Mouse (Mus musculus) heart, embryonic 12.5 days (tissue): ENCODE data around the gene Dicer1. TPM values are rescaled to one million over a fixed set of nuclear protein-coding genes. Genes with fewer than 3 reads are reported as not detected.

ENCODE experiments used
- ATAC-seq: fragments of 200-750 bp; cut with Nextera tagmentation; 2 replicates; pipeline ENCODE4 v1.8.0; 2017; ENCODE audit warnings: moderate TSS enrichment, moderate library complexity; ENCODE audit not compliant: insufficient number of reproducible peaks, low FRiP score
- H3K27ac ChIP-seq: fragments of 300-500 bp; sonication (generic); 2 replicates; pipeline ENCODE4 v1.5.1; 2016; ENCODE audit warnings: mild to moderate bottlenecking, moderate library complexity; ENCODE audit not compliant: poor library complexity, severe bottlenecking
- H3K27me3 ChIP-seq: fragments of 300-500 bp; sonication (generic); replicated peaks from 2 replicates; pipeline ENCODE4 v1.6.1; 2016; ENCODE audit warnings: mild to moderate bottlenecking, moderate library complexity
- H3K36me3 ChIP-seq: fragments of 300-500 bp; sonication (generic); 2 replicates; pipeline ENCODE4 v1.6.1; 2016; ENCODE audit warnings: mild to moderate bottlenecking, moderate library complexity
- H3K4me1 ChIP-seq: fragments of 300-500 bp; sonication (generic); replicated peaks from 2 replicates; pipeline ENCODE4 v1.6.1; 2016; ENCODE audit warnings: mild to moderate bottlenecking
- H3K4me2 ChIP-seq: fragments of 300-500 bp; sonication (generic); 2 replicates; pipeline ENCODE4 v1.6.1; 2016; ENCODE audit warnings: mild to moderate bottlenecking, moderate library complexity
- H3K4me3 ChIP-seq: fragments of 300-500 bp; sonication (generic); 2 replicates; pipeline ENCODE4 v1.5.1; 2016; ENCODE audit warnings: mild to moderate bottlenecking
- H3K9ac ChIP-seq: fragments of 300-500 bp; sonication (generic); 2 replicates; pipeline ENCODE4 v1.6.1; 2016; ENCODE audit warnings: mild to moderate bottlenecking, moderate library complexity
- H3K9me3 ChIP-seq: fragments of 300-500 bp; sonication (generic); replicated peaks from 2 replicates; pipeline ENCODE4 v1.6.1; 2016; ENCODE audit warnings: mild to moderate bottlenecking, moderate library complexity
- WGBS: fragments of 180-500 bp; shearing (Covaris S2); methylation state at CpG from one replicate; pipeline ENCODE4 v1.1.7; 2016; 5-methylcytosine and 5-hydroxymethylcytosine counted together
- polyA plus RNA-seq: library from polyadenylated mRNA; unstranded; fragments of >200 nt; fragmentation: Nextera tagmentation; extraction: Ambion mirVana; gene quantifications from 2 replicates; pipeline ENCODE4 v1.2.1, GENCODE M21; 2016

Dicer1 gene
- polyA plus RNA-seq, 1 experiment from 2014 or later: 41.6 TPM

GRCm38 (mm10) chr12:104678462-104678861, 73.3 kb downstream of the Dicer1 start:
- H3K36me3 ChIP-seq: no peaks in the 10 kb centered on the region
- peaks cover 10% of the 10 kb centered on the region for H3K4me1 ChIP-seq
- WGBS: 60% methylated on average over 13 of the region's 14 CpGs
- no peak overlapping the region for H3K27ac ChIP-seq
- H3K4me3 ChIP-seq: no peak overlapping the region
- no peak for ATAC-seq
- no peak overlapping the region for H3K9ac ChIP-seq
- no peak overlapping the region for H3K4me2 ChIP-seq
- H3K27me3 ChIP-seq: peaks cover 1% of the 10 kb centered on the region; the same call in 1 of the 2 replicates
- H3K9me3 ChIP-seq: 0 out of 2 replicates have a peak, but pooled peaks cover 8% of the 10 kb centered on the region

- Histone ChIP-seq H3K27me3 (peaks cover 10% of the 10 kb centered on the region; the same call in 1 of the 2 replicates), H3K27ac (no peak overlapping the region), H3K36me3 (no peaks in the 10 kb centered on the region), H3K4me2 (no peak overlapping the region), H3K9me3 (no peaks in the 10 kb centered on the region), H3K4me1 (peaks cover 10% of the 10 kb centered on the region), H3K9ac (no peak overlapping the region), H3K4me3 (no peak overlapping the region)
- no peak for ATAC-seq
- WGBS: 81% methylated on average over 9 of the region's 9 CpGs
Observed at GRCm38 (mm10) chr12:104677371-104677924, 74.3 kb downstream of the Dicer1 start.

- Histone ChIP-seq H3K4me3 (no peak overlapping the region), H3K9ac (no peak overlapping the region), H3K36me3 (no peaks in the 10 kb centered on the region), H3K27me3 (peaks cover 11% of the 10 kb centered on the region; the same call in 1 of the 2 replicates), H3K4me1 (peaks cover 12% of the 10 kb centered on the region), H3K27ac (no peak overlapping the region), H3K9me3 (no peaks in the 10 kb centered on the region), H3K4me2 (no peak overlapping the region)
- ATAC-seq: peak; percentile 56; the same call in 1 of the 2 replicates
- WGBS: 72% methylated on average over 13 of the region's 13 CpGs
Observed at GRCm38 (mm10) chr12:104676535-104677370, 75.0 kb downstream of the Dicer1 start.

GRCm38 (mm10) chr12:104672976-104673375, 78.8 kb downstream of the Dicer1 start:
- Histone ChIP-seq H3K4me2 (no peak overlapping the region), H3K27me3 (peaks cover 11% of the 10 kb centered on the region; the same call in 1 of the 2 replicates), H3K4me3 (no peak overlapping the region), H3K4me1 (peaks cover 18% of the 10 kb centered on the region), H3K36me3 (no peaks in the 10 kb centered on the region), H3K9ac (no peak overlapping the region), H3K9me3 (peaks cover 3% of the 10 kb centered on the region; the same call in 1 of the 2 replicates), H3K27ac (no peak overlapping the region)
- ATAC-seq: no peak
- WGBS: 64% methylated on average over 5 of the region's 5 CpGs

GRCm38 (mm10) chr12:104672406-104672805, 79.3 kb downstream of the Dicer1 start:
- peaks cover 3% of the 10 kb centered on the region; the same call in 1 of the 2 replicates for H3K9me3 ChIP-seq
- H3K36me3 ChIP-seq: no peaks in the 10 kb centered on the region
- WGBS: 60% methylated on average over 10 of the region's 10 CpGs
- peaks cover 11% of the 10 kb centered on the region; the same call in 1 of the 2 replicates for H3K27me3 ChIP-seq
- no peak overlapping the region for H3K4me3 ChIP-seq
- H3K27ac ChIP-seq: no peak overlapping the region
- no peak overlapping the region for H3K9ac ChIP-seq
- H3K4me2 ChIP-seq: no peak overlapping the region
- peaks cover 18% of the 10 kb centered on the region for H3K4me1 ChIP-seq
- no peak for ATAC-seq

GRCm38 (mm10) chr12:104667846-104668245, 83.9 kb downstream of the Dicer1 start:
- ATAC-seq: no peak
- H3K36me3 ChIP-seq: no peaks in the 10 kb centered on the region
- no peak overlapping the region for H3K4me2 ChIP-seq
- H3K27ac ChIP-seq: no peak overlapping the region
- 0 out of 2 replicates have a peak, but pooled peaks cover 4% of the 10 kb centered on the region for H3K27me3 ChIP-seq
- no peak overlapping the region for H3K4me3 ChIP-seq
- H3K9ac ChIP-seq: no peak overlapping the region
- WGBS: 70% methylated on average over 7 of the region's 7 CpGs
- peaks cover 8% of the 10 kb centered on the region; the same call in 1 of the 2 replicates for H3K4me1 ChIP-seq
- H3K9me3 ChIP-seq: peaks cover 3% of the 10 kb centered on the region; the same call in 1 of the 2 replicates

- peaks cover 3% of the 10 kb centered on the region; the same call in 1 of the 2 replicates for H3K9me3 ChIP-seq
- no peaks in the 10 kb centered on the region for H3K36me3 ChIP-seq
- ATAC-seq: no peak
- no peak overlapping the region for H3K4me3 ChIP-seq
- H3K4me1 ChIP-seq: no peaks in the 10 kb centered on the region
- H3K4me2 ChIP-seq: no peak overlapping the region
- H3K27ac ChIP-seq: no peak overlapping the region
- H3K27me3 ChIP-seq: no peaks in the 10 kb centered on the region
- no peak overlapping the region for H3K9ac ChIP-seq
- 71% methylated on average over 6 of the region's 6 CpGs for WGBS
Observed at GRCm38 (mm10) chr12:104665951-104666350, 85.8 kb downstream of the Dicer1 start.

- no peak for ATAC-seq
- Histone ChIP-seq H3K4me3 (no peak overlapping the region), H3K27ac (no peak overlapping the region), H3K4me2 (no peak overlapping the region), H3K4me1 (no peaks in the 10 kb centered on the region), H3K9ac (no peak overlapping the region), H3K27me3 (no peaks in the 10 kb centered on the region), H3K9me3 (peaks cover 3% of the 10 kb centered on the region; the same call in 1 of the 2 replicates), H3K36me3 (no peaks in the 10 kb centered on the region)
- 75% methylated on average over 9 of the region's 9 CpGs for WGBS
Observed at GRCm38 (mm10) chr12:104665521-104665920, 86.2 kb downstream of the Dicer1 start.

GRCm38 (mm10) chr12:104656146-104656545, 95.6 kb downstream of the Dicer1 start:
- WGBS: 92% methylated on average over 2 of the region's 2 CpGs
- Histone ChIP-seq H3K4me2 (no peak overlapping the region), H3K9ac (no peak overlapping the region), H3K27ac (no peak overlapping the region), H3K4me3 (no peak overlapping the region), H3K36me3 (no peaks in the 10 kb centered on the region), H3K27me3 (no peaks in the 10 kb centered on the region), H3K9me3 (peaks cover 24% of the 10 kb centered on the region), H3K4me1 (no peaks in the 10 kb centered on the region)
- ATAC-seq: no peak; the same call in 1 of the 2 replicates

- 93% methylated on average over 1 of the region's 1 CpGs for WGBS
- no peak overlapping the region for H3K27ac ChIP-seq
Observed at GRCm38 (mm10) chr12:104655006-104655405, 96.7 kb downstream of the Dicer1 start.

GRCm38 (mm10) chr12:104652021-104652420, 99.7 kb downstream of the Dicer1 start:
- Histone ChIP-seq H3K27me3 (peaks cover 14% of the 10 kb centered on the region; the same call in 1 of the 2 replicates), H3K27ac (no peak overlapping the region), H3K4me2 (no peak overlapping the region), H3K36me3 (no peaks in the 10 kb centered on the region), H3K4me1 (no peaks in the 10 kb centered on the region), H3K4me3 (no peak overlapping the region), H3K9me3 (peaks cover 24% of the 10 kb centered on the region), H3K9ac (no peak overlapping the region)
- WGBS: 36% methylated on average over 6 of the region's 6 CpGs
- no peak for ATAC-seq

More at GRCm38 (mm10) chr12:104655006-104655405, 96.7 kb downstream of the Dicer1 start:
- Histone ChIP-seq H3K27me3 (0 out of 2 replicates have a peak, but pooled peaks cover 6% of the 10 kb centered on the region), H3K36me3 (no peaks in the 10 kb centered on the region), H3K4me3 (no peak overlapping the region), H3K9me3 (peaks cover 24% of the 10 kb centered on the region), H3K9ac (no peak overlapping the region), H3K4me1 (no peaks in the 10 kb centered on the region), H3K4me2 (no peak overlapping the region)
- no peak for ATAC-seq
